Mouse (Mus musculus) kidney, adult 18-20 months (tissue): ENCODE results near the gene Atp6v0e2.
"Not testable (repeated sequence)": the region's sequence is repeated elsewhere in the genome, so short reads cannot be mapped to it uniquely, and the experiment has no call there.

ENCODE experiments used
- DNase-seq: peaks from one replicate; pipeline ENCODE4 v3.0.0; 2021

The Atp6v0e2 gene

GRCm38 (mm10) chr6:48537105-48537954, at the start of gene Atp6v0e2:
Gene Atp6v0e2, plus strand, starts transcription at chr6:48537615.
- peak; percentile 81 for DNase-seq

GRCm38 (mm10) chr6:48487747-48488725, 49.4 kb upstream of the Atp6v0e2 start:
- no peak for DNase-seq

- no peak for DNase-seq
Measured at GRCm38 (mm10) chr6:48489741-48490140, 47.7 kb upstream of the Atp6v0e2 start.

- peak; percentile 11 for DNase-seq
Measured at GRCm38 (mm10) chr6:48491361-48491760, 46.1 kb upstream of the Atp6v0e2 start.

- peak; percentile 63 for DNase-seq
Measured at GRCm38 (mm10) chr6:48493136-48493730, 44.2 kb upstream of the Atp6v0e2 start.

- DNase-seq = peak; percentile 61
Measured at GRCm38 (mm10) chr6:48497521-48497920, 39.9 kb upstream of the Atp6v0e2 start.

- no peak for DNase-seq
Measured at GRCm38 (mm10) chr6:48503847-48504240, 33.6 kb upstream of the Atp6v0e2 start.

GRCm38 (mm10) chr6:48504241-48504854, 33.1 kb upstream of the Atp6v0e2 start:
- peak; percentile 81 for DNase-seq

- no peak for DNase-seq
Measured at GRCm38 (mm10) chr6:48508087-48508486, 29.3 kb upstream of the Atp6v0e2 start.

- no peak for DNase-seq
Measured at GRCm38 (mm10) chr6:48510426-48510825, 27.0 kb upstream of the Atp6v0e2 start.

GRCm38 (mm10) chr6:48511861-48512260, 25.6 kb upstream of the Atp6v0e2 start:
- DNase-seq = no peak

GRCm38 (mm10) chr6:48524882-48525281, 12.5 kb upstream of the Atp6v0e2 start:
- not testable (repeated sequence) for DNase-seq

GRCm38 (mm10) chr6:48527901-48528300, 9.5 kb upstream of the Atp6v0e2 start:
- no peak for DNase-seq

- no peak for DNase-seq
Measured at GRCm38 (mm10) chr6:48529261-48529660, 8.2 kb upstream of the Atp6v0e2 start.

- no peak for DNase-seq
Measured at GRCm38 (mm10) chr6:48529871-48530440, 7.5 kb upstream of the Atp6v0e2 start.

GRCm38 (mm10) chr6:48530862-48531261, 6.6 kb upstream of the Atp6v0e2 start:
- DNase-seq = no peak

GRCm38 (mm10) chr6:48533475-48533874, 3.9 kb upstream of the Atp6v0e2 start:
- no peak for DNase-seq

- no peak for DNase-seq
Measured at GRCm38 (mm10) chr6:48534913-48535312, 2.5 kb upstream of the Atp6v0e2 start.

- DNase-seq = no peak
Measured at GRCm38 (mm10) chr6:48536091-48536490, 1.3 kb upstream of the Atp6v0e2 start.

- DNase-seq = peak; percentile 69
Measured at GRCm38 (mm10) chr6:48538841-48539737, 1.7 kb downstream of the Atp6v0e2 start.

GRCm38 (mm10) chr6:48539860-48540259, 2.4 kb downstream of the Atp6v0e2 start:
- no peak for DNase-seq
